Mouse (Mus musculus) spleen, adult 18-20 months (tissue): ENCODE measurements around the gene Piga.

Experiments
- DNase-seq, 2 experiments: peaks; one replicate each; pipeline ENCODE4 v3.0.0; 2022; ENCODE audit warnings: mixed read lengths in 2 of 2

Piga gene

GRCm38 (mm10) chrX:164436709-164437108 is 17.1 kb downstream of the Piga start, which contains the start of gene Asb11:
TSS of gene Asb11 (plus strand) at chrX:164436994.
- no peak for DNase-seq

DNA sequence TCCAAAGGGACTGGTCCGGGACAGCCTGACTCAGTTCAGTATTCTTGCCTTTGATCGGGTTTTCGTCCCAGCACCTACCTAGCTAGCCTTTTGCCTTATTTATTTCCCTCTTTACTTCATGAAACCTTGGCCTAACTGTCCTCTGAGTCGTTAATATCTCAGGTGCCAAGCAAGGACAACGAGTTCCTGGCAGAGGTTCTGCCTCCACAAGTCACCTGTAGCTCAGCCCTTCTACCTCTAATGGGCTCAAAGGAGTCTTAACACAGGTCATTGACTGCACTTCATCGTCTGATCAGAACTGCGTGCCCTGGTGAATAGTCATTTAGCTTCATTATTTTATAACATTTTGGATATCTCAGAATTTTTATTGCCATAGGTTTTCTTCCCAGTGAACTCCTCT is 19.9 kb downstream of the Piga start:
- no peak for DNase-seq

- no peak for DNase-seq
These were observed 20.6 kb downstream of the Piga start for GRCm38 (mm10) chrX:164440140-164440539.

- DNase-seq: no peak
These were observed 21.1 kb downstream of the Piga start for GRCm38 (mm10) chrX:164440703-164441102.

GRCm38 (mm10) chrX:164441306-164441705 is 21.7 kb downstream of the Piga start:
- DNase-seq: no peak

GRCm38 (mm10) chrX:164445601-164446000 is 26.0 kb downstream of the Piga start:
- no peak for DNase-seq

- DNase-seq: no peak
These were observed 26.5 kb downstream of the Piga start for GRCm38 (mm10) chrX:164446106-164446551.

DNA sequence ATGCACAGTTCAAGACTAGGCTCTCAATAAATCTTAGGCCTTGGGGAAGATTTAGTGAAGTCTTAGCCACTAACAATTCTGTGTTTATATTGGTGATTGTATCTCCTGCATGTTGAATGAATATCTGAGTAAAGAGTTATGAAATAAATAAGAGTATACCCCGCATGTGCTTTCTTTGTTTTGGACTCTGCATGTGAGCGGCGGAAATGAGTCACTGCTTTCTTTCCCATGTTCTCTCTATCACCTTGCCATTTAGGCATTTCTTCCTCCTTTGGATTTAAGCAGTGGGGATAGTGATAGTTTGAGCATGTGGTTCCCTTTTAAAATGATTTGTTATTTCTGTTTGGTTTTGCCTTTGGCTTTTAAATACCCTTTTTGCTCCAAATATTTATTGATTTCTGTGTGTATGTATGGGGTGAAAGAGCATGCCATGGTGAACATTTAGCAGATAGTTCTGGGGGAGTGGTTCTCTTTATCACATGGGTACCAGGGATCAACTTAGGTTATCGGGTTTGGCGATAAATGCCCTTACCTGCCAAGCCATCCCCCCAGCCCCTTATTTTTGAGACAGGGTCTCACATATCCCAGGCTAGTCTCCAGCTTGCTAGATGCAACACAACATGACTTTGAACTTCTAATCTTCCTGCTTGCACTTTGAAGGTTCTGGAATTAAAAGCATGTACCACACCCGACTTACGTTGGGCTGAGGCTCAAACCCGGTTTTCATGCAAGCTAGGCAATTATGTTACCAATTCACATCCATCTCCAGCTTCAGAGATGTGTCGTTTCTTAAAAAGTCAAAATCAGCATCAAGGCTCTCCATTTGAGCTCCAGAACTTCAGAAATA is 27.5 kb downstream of the Piga start:
- no peak for DNase-seq

- no peak for DNase-seq
These were observed 28.1 kb downstream of the Piga start for GRCm38 (mm10) chrX:164447682-164448071.

DNA sequence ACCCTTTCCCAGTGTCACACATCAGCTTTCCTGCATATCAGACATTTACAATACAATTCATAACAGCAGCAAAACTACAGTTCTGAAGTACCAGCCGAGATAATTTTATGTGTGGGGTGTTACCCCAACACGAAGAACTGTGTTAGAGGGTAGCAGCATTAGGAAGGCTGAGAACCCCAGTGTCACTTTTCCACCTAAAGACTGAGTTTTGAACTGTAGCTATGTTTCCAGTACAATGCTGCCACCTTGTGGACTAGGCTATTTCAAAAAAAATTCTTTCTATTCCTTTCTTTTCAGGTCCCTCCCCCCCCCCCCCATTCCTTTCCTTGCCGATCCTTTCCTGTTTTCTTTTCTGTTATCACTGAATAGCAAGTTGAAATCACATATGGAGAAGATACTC is 29.6 kb downstream of the Piga start:
- no peak for DNase-seq

DNA sequence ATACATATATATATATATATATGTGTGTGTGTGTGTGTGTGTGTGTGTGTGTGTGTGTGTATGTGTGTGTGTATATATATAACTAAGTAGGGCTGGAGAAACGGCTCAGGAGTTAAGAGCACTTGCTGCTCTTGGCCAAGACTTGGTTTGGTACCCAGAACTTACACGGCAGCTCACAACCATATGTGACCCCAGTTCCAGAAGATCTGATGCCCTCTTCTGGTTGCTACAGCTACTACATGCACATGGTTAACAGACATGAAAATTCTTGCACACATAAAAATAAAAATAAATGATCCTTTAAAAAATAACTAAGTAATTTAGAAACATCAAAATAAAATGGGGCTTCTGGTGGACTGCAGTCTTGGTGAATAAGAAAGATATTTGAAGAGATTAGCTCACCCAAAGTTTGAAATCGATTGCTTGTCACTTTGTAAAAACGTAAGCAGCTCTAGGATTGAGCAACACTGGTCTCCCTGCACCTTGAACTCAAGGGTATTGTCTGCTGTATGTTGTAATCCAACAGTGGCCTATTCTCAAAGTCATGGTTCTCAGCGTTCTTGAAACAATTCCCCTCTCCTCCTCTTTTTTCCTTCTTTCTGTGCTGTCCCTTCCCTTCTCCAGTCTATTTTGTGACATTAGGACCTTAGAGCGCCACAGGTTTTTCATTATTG is 39.8 kb downstream of the Piga start:
- DNase-seq: no peak
